Mouse (Mus musculus) lung, adult 2 months (tissue): ENCODE data around the gene Trpm4. TPM values are rescaled to one million over a fixed set of nuclear protein-coding genes. Genes with fewer than 3 reads are reported as not detected.

Experiments used
- DNase-seq: peaks from one replicate; pipeline ENCODE4 v3.0.0; 2022
- H3K4me1 ChIP-seq: fragments of 200-500 bp; 2 replicates; pipeline ENCODE4 v1.6.1; 2011; ENCODE audit warnings: low read length; ENCODE audit not compliant: control insufficient read depth, insufficient read depth
- H3K4me3 ChIP-seq: fragments of 200-500 bp; replicated peaks from 2 replicates; pipeline ENCODE3; 2011; ENCODE audit warnings: low read depth, mild to moderate bottlenecking, control low read depth, low read length; ENCODE audit errors: extremely low read depth
- CTCF ChIP-seq: fragments of 200-500 bp; IDR thresholded peaks from 2 replicates; pipeline ENCODE4 v1.5.1; 2011; ENCODE audit warnings: mild to moderate bottlenecking, low read length, control low read depth; ENCODE audit not compliant: insufficient read depth
- POLR2A ChIP-seq: fragments of 200-500 bp; IDR thresholded peaks from 2 replicates; pipeline ENCODE4 v1.6.1; 2011; ENCODE audit warnings: low read depth, mild to moderate bottlenecking, control low read depth, low read length, borderline replicate concordance; ENCODE audit errors: extremely low read depth
- WGBS: fragments of 180-500 bp; shearing (Covaris S2); methylation state at CpG from one replicate; pipeline ENCODE4 v1.1.7; 2018; 5-methylcytosine and 5-hydroxymethylcytosine counted together
- polyA plus RNA-seq: library from polyadenylated mRNA; depleted of rRNA; stranded (reverse); fragments of >200 nt; gene quantifications from 2 replicates; pipeline ENCODE4 v1.2.3, GENCODE M21; 2012; rRNA removed

Trpm4 gene
- 41.8 and 44.8 TPM in 2 replicates for polyA plus RNA-seq

- under 1% methylated on average over 38 of the region's 38 CpGs for WGBS
- peak within 1 kb of the TSS; percentile 77 for H3K4me3 ChIP-seq
- DNase-seq = peak; percentile 95
- peak; percentile 86; the same call in 1 of the 2 replicates for TF ChIP-seq POLR2A
- TF ChIP-seq CTCF = no peak
- H3K4me1 ChIP-seq = peaks cover 3% of the 10 kb centered on the region
Measured at GRCm38 (mm10) chr7:45333431-45333982, at the start of gene Trpm4. Gene Trpm4, minus strand, starts transcription at chr7:45333780.

GRCm38 (mm10) chr7:45376057-45376456 lies 42.5 kb upstream of the Trpm4 start:
- no peaks in the 10 kb centered on the region for H3K4me1 ChIP-seq
- no peak for DNase-seq
- TF ChIP-seq CTCF (no peak), POLR2A (no peak)
- no peak overlapping the region for H3K4me3 ChIP-seq
- WGBS = 82% methylated on average over 1 of the region's 1 CpGs

- TF ChIP-seq CTCF (no peak), POLR2A (no peak)
Measured at GRCm38 (mm10) chr7:45374620-45375019, 41.0 kb upstream of the Trpm4 start.

GRCm38 (mm10) chr7:45372371-45372770 lies 38.8 kb upstream of the Trpm4 start:
- no peak for DNase-seq
- Histone ChIP-seq H3K4me1 (no peaks in the 10 kb centered on the region; the same call in none of the 2 replicates), H3K4me3 (no peak overlapping the region)
- TF ChIP-seq POLR2A (no peak), CTCF (no peak)
- WGBS = 77% methylated on average over 5 of the region's 5 CpGs

More at GRCm38 (mm10) chr7:45374620-45375019, 41.0 kb upstream of the Trpm4 start:
- Histone ChIP-seq H3K4me3 (no peak overlapping the region), H3K4me1 (no peaks in the 10 kb centered on the region; the same call in none of the 2 replicates)
- DNase-seq = no peak
- 88% methylated on average over 8 of the region's 8 CpGs for WGBS

- no peak for TF ChIP-seq POLR2A
- no peak for TF ChIP-seq CTCF
- peak within 1 kb of the TSS; percentile 55 for H3K4me3 ChIP-seq
- 10% methylated on average over 28 of the region's 28 CpGs for WGBS
- no peaks in the 10 kb centered on the region; the same call in none of the 2 replicates for H3K4me1 ChIP-seq
- DNase-seq = peak; percentile 81
Measured at GRCm38 (mm10) chr7:45370475-45371311, 37.1 kb upstream of the Trpm4 start, which contains the start of gene Lin7b. Gene Lin7b, minus strand, starts transcription at chr7:45370583.

GRCm38 (mm10) chr7:45369836-45370474 lies 36.4 kb upstream of the Trpm4 start:
- WGBS = 7% methylated on average over 52 of the region's 52 CpGs
- DNase-seq = no peak
- no peaks in the 10 kb centered on the region; the same call in none of the 2 replicates for H3K4me1 ChIP-seq
- TF ChIP-seq POLR2A (no peak), CTCF (no peak)
- H3K4me3 ChIP-seq = peak overlapping the region; percentile 55

- 77% methylated on average over 16 of the region's 16 CpGs for WGBS
- TF ChIP-seq CTCF (no peak), POLR2A (no peak)
- H3K4me3 ChIP-seq = no peak overlapping the region
- no peak for DNase-seq
- H3K4me1 ChIP-seq = no peaks in the 10 kb centered on the region; the same call in none of the 2 replicates
Measured at GRCm38 (mm10) chr7:45369022-45369745, 35.6 kb upstream of the Trpm4 start.

GRCm38 (mm10) chr7:45368178-45368577 lies 34.6 kb upstream of the Trpm4 start:
- WGBS = 84% methylated on average over 15 of the region's 15 CpGs

More at GRCm38 (mm10) chr7:45368178-45368577, 34.6 kb upstream of the Trpm4 start:
- Histone ChIP-seq H3K4me1 (no peaks in the 10 kb centered on the region; the same call in none of the 2 replicates), H3K4me3 (no peak overlapping the region)
- no peak for TF ChIP-seq CTCF
- no peak for TF ChIP-seq POLR2A
- DNase-seq = no peak
